Comparison of ENCODE assay signal across 15 mouse cellular contexts in the genomic region with DNA sequence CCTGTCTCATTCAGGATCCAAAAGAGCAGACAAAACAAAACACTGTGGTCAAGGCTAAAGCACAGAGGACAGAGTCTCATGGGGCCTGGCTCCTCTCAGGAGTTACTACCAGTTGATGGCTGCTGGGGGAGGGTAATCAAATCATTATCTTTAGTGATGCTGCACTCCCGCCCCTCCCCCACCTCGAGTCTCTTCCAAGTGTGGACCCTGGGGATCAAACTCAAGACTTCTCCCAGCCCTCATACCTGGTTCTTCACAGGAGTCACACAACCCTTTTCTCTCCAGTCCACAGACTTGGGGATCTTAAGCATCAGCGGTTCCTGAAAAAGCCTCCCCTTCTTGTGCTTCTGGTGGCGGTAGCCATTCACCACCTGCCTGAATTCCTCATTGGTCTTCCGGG.
"Had no signal": no experiment of that assay in that cellular context is flagged by ENCODE, and none has a peak within 500 bp of the region (broad histone marks: within the 10 kb centered on the region; RNA-seq: fewer than 3 reads in every experiment).

No protein-coding gene starts in this region.

- DNase-seq: kidney, adult 18-20 months; kidney, postnatal 25 days; lung, adult 2 months; lung, postnatal 36 days; right cerebral cortex, adult 18-20 months; right cerebral cortex, postnatal 25 days; thymus, postnatal 36 days had no signal

- H3K9ac ChIP-seq: liver, embryonic 14.5 days; midbrain, embryonic 15.5 days; neural tube, embryonic 13.5 days had no signal

- H3K27ac ChIP-seq: left cerebral cortex, adult 2 months; limb, embryonic 10.5 days; liver, embryonic 14.5 days; midbrain, embryonic 15.5 days; neural tube, embryonic 13.5 days; stomach, postnatal 0 days had no signal

- ATAC-seq: lung, postnatal 0 days; midbrain, embryonic 15.5 days had no signal

- H3K9me3 ChIP-seq: limb, embryonic 10.5 days; midbrain, embryonic 15.5 days; neural tube, embryonic 13.5 days had no signal

- H3K27me3 ChIP-seq: midbrain, embryonic 15.5 days; neural tube, embryonic 13.5 days had no signal

- H3K4me3 ChIP-seq: left cerebral cortex, adult 2 months; limb, embryonic 10.5 days; midbrain, embryonic 15.5 days; neural tube, embryonic 13.5 days had no signal

- H3K4me2 ChIP-seq: midbrain, embryonic 11.5 days; midbrain, embryonic 15.5 days; neural tube, embryonic 13.5 days had no signal
